Mouse (Mus musculus): ENCODE results near the gene 1700123L14Rik.

DNA sequence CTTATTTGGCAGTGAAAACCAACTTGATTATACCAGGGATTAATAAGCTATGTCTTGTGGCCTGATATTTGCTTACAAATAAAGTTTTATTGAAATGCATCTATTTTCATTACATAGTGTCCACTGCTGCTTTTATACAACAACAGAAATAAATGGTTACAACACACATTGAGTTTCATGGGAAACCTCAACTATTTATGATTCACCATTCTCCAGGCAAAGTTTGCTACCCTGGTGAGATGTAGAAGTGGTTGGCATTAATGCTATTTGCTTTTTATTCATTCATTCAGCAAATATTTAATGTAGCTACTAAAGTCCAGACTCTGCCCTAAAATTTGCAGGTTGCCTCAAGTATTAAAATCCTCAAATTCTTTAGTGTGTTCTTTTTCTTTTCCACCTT, 988 bp upstream of the 1700123L14Rik start:
- no peak for TF ChIP-seq GATA1 (IDR thresholded peaks at IDR 0.05; ENCODE audit: borderline replicate concordance, low read length)
- no peak for TF ChIP-seq FLI1 (IDR thresholded peaks at IDR 0.05; ENCODE audit: low read length)
